Mouse (Mus musculus) midbrain, embryonic 11.5 days (tissue): ENCODE measurements at regions not wholly inside any gene's neighbourhood (a gene's known extent, or its start where the extent isn't known, plus 50 kb on each side); places are given as distances from the start of the nearest gene placed in this dataset.

Experiments used
- ATAC-seq: fragments of 200-750 bp; cut with Nextera tagmentation; 2 replicates; pipeline ENCODE4 v1.8.0; 2017; ENCODE audit warnings: moderate TSS enrichment, moderate library complexity; ENCODE audit not compliant: low FRiP score
- DNase-seq: peaks from one replicate; pipeline ENCODE4 v3.0.0; 2015; ENCODE audit warnings: low spot score; ENCODE audit errors: missing footprints
- H3K27ac ChIP-seq: fragments of 300-500 bp; sonication (generic); 2 replicates; pipeline ENCODE4 v1.5.1; 2014; ENCODE audit warnings: low read depth, low read length
- H3K27me3 ChIP-seq: fragments of 300-500 bp; sonication (generic); 2 replicates; pipeline ENCODE4 v1.6.1; 2014; ENCODE audit warnings: mild to moderate bottlenecking, low read length, moderate library complexity, mixed read lengths; ENCODE audit not compliant: control insufficient read depth, insufficient read depth
- H3K36me3 ChIP-seq: fragments of 300-500 bp; sonication (generic); 2 replicates; pipeline ENCODE4 v1.6.1; 2014; ENCODE audit warnings: mild to moderate bottlenecking, low read length, moderate library complexity, mixed read lengths; ENCODE audit not compliant: control insufficient read depth, insufficient read depth
- H3K4me1 ChIP-seq: fragments of 300-500 bp; sonication (generic); 2 replicates; pipeline ENCODE4 v1.6.1; 2014; ENCODE audit warnings: low read length; ENCODE audit not compliant: control insufficient read depth, insufficient read depth
- H3K4me2 ChIP-seq: fragments of 300-500 bp; sonication (generic); 2 replicates; pipeline ENCODE4 v1.6.1; 2014; ENCODE audit warnings: mild to moderate bottlenecking, moderate library complexity
- H3K4me3 ChIP-seq: fragments of 300-500 bp; sonication (generic); 2 replicates; pipeline ENCODE4 v1.5.1; 2014; ENCODE audit warnings: low read depth, low read length
- H3K9ac ChIP-seq: fragments of 300-500 bp; sonication (generic); 2 replicates; pipeline ENCODE4 v1.6.1; 2014; ENCODE audit warnings: low read length
- H3K9me3 ChIP-seq: fragments of 300-500 bp; sonication (generic); 2 replicates; pipeline ENCODE4 v1.6.1; 2016; ENCODE audit warnings: low read length; ENCODE audit not compliant: control insufficient read depth
- WGBS: fragments of 180-500 bp; shearing (Covaris S2); extraction: QIAGEN DNeasy Blood & Tissue Kit; methylation state at CpG from one replicate; pipeline ENCODE4 v1.1.7; 2014; 5-methylcytosine and 5-hydroxymethylcytosine counted together

DNA sequence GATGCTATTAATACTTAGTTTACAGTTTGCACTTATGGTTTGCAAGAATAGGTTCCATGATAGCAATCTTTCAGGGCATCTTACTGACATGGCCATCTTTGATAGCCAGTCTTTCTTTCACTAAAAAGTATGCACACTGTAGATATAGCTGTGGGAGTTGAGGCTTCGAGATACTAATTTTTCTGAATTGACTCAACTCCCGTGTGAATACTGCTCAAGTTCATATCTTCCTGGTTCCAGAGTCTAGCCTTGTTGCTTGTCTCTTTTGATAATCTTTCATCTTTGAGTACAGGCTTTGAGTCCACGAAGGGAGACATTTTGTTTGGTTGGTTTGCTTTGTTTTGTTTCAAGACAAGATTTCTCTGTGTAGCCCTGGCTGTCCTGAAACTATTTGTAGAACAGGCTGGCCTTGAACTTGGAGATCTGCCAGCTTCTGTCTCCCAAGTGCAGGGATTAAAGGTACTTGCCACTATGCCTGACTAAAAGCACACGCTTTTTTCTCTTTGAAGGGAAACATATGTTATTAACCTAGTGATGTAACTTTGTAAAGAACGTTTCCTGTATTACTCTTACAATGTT lies 64.1 kb upstream of the Tlk1 start:
- no peak for ATAC-seq
- Histone ChIP-seq H3K9me3 (no peaks in the 10 kb centered on the region), H3K4me2 (no peak overlapping the region), H3K36me3 (no peaks in the 10 kb centered on the region), H3K4me1 (no peaks in the 10 kb centered on the region), H3K9ac (no peak overlapping the region), H3K27me3 (no peaks in the 10 kb centered on the region), H3K4me3 (no peak overlapping the region), H3K27ac (no peak overlapping the region)
- peak; percentile 66 for DNase-seq
- 83% methylated on average over 5 of the region's 5 CpGs for WGBS

DNA sequence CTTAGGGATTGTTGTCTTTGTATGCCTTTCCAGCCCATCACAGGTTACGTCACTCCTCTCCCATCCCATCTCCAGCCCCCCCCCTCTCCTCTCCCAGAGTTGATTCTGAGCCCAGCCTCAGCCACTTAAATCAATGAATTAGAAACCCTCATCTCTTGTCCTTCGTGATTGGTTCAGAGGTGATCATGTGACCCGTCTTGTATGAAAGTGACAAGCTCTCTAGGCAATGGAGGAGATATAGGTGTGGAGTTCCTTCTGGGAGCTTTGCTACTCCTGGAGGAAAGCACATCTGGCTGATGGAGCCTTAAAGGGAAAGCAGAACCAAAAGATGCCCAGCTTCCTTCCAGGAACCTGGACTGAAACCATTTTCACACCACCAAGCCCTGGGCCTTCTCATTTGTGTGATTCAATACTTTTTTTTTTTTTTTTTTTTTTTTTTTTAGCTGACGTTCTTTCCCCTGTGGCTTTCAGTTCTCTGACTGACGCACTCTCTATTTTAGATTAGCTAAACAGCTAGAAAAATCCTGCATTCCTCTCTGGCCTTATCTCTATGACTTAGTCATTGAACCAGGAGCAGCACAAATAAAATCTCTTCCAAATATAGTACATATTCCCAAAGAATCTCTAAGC lies 63.4 kb upstream of the Tlk1 start:
- H3K4me3 ChIP-seq = no peak overlapping the region
- no peak for ATAC-seq
- DNase-seq = no peak
- H3K9me3 ChIP-seq = no peaks in the 10 kb centered on the region
- no peaks in the 10 kb centered on the region for H3K36me3 ChIP-seq
- no peaks in the 10 kb centered on the region for H3K4me1 ChIP-seq
- no peak overlapping the region for H3K27ac ChIP-seq
- H3K27me3 ChIP-seq = no peaks in the 10 kb centered on the region
- H3K9ac ChIP-seq = no peak overlapping the region
- no peak overlapping the region for H3K4me2 ChIP-seq
- WGBS = 82% methylated on average over 5 of the region's 5 CpGs

DNA sequence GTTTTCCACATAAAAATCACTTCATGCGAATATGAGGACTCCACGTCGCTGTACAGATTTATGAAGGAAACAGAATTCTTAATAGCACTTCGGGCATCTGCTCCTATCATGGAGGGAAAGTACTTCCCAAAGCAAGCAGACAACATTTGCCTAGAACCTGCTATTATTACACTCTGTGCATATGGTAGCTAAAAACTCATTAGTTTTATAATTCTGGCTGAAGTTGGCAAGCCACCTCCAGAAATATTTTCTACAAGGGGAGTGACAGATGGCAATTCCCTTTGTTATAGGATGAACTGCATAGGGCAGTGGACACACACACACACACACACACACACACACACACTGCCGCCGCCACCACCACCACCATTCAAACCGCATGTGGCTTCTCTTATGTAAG lies 61.3 kb upstream of the Tlk1 start:
- Histone ChIP-seq H3K4me2 (no peak overlapping the region), H3K9me3 (no peaks in the 10 kb centered on the region), H3K27ac (no peak overlapping the region), H3K9ac (no peak overlapping the region), H3K4me3 (no peak overlapping the region), H3K4me1 (no peaks in the 10 kb centered on the region), H3K27me3 (no peaks in the 10 kb centered on the region), H3K36me3 (no peaks in the 10 kb centered on the region)
- DNase-seq (no peak), ATAC-seq (no peak)
- whole genome bisulfite sequencing = 91% methylated on average over 7 of the region's 7 CpGs

DNA sequence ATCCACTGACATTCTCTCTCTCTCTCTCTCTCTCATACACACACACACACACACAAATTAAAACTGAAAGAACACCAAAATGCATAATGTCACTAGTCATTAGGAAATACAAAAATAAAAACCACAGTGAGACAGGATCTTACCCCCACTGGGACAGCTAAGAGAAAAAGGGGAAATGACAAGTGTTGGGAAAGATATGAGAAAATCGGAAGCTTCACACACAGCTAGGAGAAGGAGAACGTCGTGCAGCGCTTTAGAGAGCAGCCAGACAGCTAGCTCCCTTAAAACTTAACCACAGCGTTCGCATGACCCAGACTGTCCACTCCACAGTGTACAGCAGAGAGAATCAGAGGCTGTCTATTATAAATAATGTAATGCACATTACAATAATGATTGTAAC lies 60.1 kb upstream of the Tlk1 start:
- Histone ChIP-seq H3K9ac (no peak overlapping the region), H3K27me3 (no peaks in the 10 kb centered on the region), H3K4me3 (no peak overlapping the region), H3K27ac (no peak overlapping the region), H3K9me3 (no peaks in the 10 kb centered on the region), H3K36me3 (no peaks in the 10 kb centered on the region), H3K4me1 (no peaks in the 10 kb centered on the region), H3K4me2 (no peak overlapping the region)
- 95% methylated on average over 6 of the region's 6 CpGs for WGBS
- DNase-seq (no peak), ATAC-seq (no peak)

DNA sequence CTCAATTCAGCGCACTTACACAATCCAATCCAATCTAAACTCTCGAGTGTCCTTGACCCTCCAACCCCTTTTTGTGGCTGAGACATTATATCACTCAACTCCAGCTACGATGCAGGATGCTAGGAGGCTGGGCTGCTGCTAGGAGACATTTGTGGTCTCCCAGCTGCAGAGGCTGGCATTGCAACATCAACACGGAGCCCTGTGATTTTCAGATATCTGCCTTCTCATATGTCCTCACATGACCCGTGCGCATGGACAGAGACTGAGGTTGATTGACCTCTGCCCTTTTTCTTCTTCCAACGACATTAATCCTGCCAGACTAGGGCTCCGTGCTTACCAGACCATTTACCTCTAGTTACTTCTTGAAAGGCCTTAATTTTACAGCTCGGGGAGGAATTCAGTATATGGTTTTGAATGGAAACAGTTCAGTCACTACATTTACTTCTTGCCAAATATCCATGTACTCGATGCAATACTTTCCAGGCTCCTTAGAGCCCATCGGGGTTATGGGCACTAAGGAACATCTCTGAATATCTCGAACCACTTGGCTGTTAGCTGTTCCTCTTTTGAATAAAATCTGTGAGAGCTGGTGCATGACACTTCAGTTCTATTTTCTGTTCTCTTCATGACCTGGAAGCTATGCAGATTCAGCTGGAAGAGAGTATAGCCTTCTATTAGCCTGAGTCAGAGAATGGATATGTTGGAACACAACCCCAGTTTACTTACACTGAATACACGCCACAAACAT lies 52.0 kb upstream of the Tlk1 start:
- WGBS = 83% methylated on average over 13 of the region's 13 CpGs
- H3K9ac ChIP-seq = no peak overlapping the region
- ATAC-seq = no peak
- H3K4me3 ChIP-seq = no peak overlapping the region
- no peak overlapping the region for H3K4me2 ChIP-seq
- no peaks in the 10 kb centered on the region for H3K4me1 ChIP-seq
- H3K36me3 ChIP-seq = no peaks in the 10 kb centered on the region
- DNase-seq = peak; percentile 67
- no peak overlapping the region for H3K27ac ChIP-seq
- no peaks in the 10 kb centered on the region for H3K9me3 ChIP-seq
- H3K27me3 ChIP-seq = no peaks in the 10 kb centered on the region

DNA sequence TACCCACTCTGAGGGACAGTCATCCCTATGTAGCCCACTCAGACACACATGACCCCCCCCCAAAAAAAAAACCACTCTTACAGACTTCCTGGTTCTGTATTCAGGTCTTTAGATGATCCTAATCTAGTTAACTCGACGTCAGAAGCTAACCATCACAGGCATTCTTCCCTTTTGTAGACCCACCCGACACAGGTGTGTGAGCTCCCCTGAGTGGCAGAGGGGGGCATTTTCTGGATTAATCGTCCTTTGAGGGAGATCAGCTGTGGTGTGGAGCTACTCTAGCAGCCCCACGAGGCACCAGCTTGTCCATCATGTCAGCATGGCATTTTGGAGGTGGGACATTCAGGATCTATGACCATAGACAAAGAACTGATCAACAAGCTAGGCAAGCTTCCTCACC lies 50.7 kb upstream of the Tlk1 start:
- no peak overlapping the region for H3K4me3 ChIP-seq
- H3K36me3 ChIP-seq = no peaks in the 10 kb centered on the region
- peak; percentile 14 for DNase-seq
- H3K9me3 ChIP-seq = no peaks in the 10 kb centered on the region
- no peak for ATAC-seq
- no peaks in the 10 kb centered on the region for H3K27me3 ChIP-seq
- no peak overlapping the region for H3K27ac ChIP-seq
- H3K9ac ChIP-seq = no peak overlapping the region
- no peaks in the 10 kb centered on the region for H3K4me1 ChIP-seq
- WGBS = 88% methylated on average over 5 of the region's 5 CpGs
- no peak overlapping the region for H3K4me2 ChIP-seq
